Mouse (Mus musculus) Muller cell, postnatal 12 days (primary cell): ENCODE measurements at regions not wholly inside any gene's neighbourhood (a gene's known extent, or its start where the extent isn't known, plus 50 kb on each side); places are given as distances from the start of the nearest gene placed in this dataset.

Experiments used
- DNase-seq: peaks from one replicate; pipeline ENCODE4 v3.0.0-alpha.2; 2015; ENCODE audit errors: inconsistent ontology term

GRCm38 (mm10) chr1:36012081-36012765 is 56.0 kb upstream of the Hs6st1 start:
- no peak for DNase-seq

- DNase-seq = no peak
Measured at GRCm38 (mm10) chr1:36013823-36014341, 54.3 kb upstream of the Hs6st1 start.

GRCm38 (mm10) chr1:36014372-36014771 is 53.8 kb upstream of the Hs6st1 start:
- no peak for DNase-seq

GRCm38 (mm10) chr1:36015210-36015609 is 53.0 kb upstream of the Hs6st1 start:
- no peak for DNase-seq

- DNase-seq = no peak
Measured at GRCm38 (mm10) chr1:36016566-36016965, 51.6 kb upstream of the Hs6st1 start.

- peak; percentile 92 for DNase-seq
Measured at GRCm38 (mm10) chr1:36017061-36017461, 51.1 kb upstream of the Hs6st1 start.

GRCm38 (mm10) chr1:36017656-36018055 is 50.5 kb upstream of the Hs6st1 start:
- no peak for DNase-seq
